Mouse (Mus musculus): Measurements from ENCODE around the gene Gm49711. TPM values are rescaled to one million over a fixed set of nuclear protein-coding genes. Genes with fewer than 3 reads are reported as not detected.

Gm49711 gene
- polyA plus RNA-seq, 1 experiment: 0.12 TPM

- no peak for DNase-seq (ENCODE audit: low read depth in 1 of 2, low spot score in 2 of 2)
- no peak overlapping the region for H3K4me3 ChIP-seq (ENCODE audit: extremely low read depth, insufficient read depth, insufficient read length)
- no peak overlapping the region for H3K27ac ChIP-seq (ENCODE audit: insufficient read depth, low read length)
- H3K4me1 ChIP-seq (ENCODE audit: control insufficient read depth, insufficient read depth, insufficient read length): no peaks in the 10 kb centered on the region
- TF ChIP-seq POLR2A (IDR thresholded peaks at IDR 0.05; ENCODE audit: low read depth, low read length) (no peak), CTCF (IDR thresholded peaks at IDR 0.05; ENCODE audit: extremely low read depth, insufficient read depth, insufficient read length, insufficient replicate concordance) (no peak)
- H3K36me3 ChIP-seq (ENCODE audit: control insufficient read depth, insufficient read depth, low read length): no peaks in the 10 kb centered on the region
- 90% methylated on average over 7 of the region's 7 CpGs for WGBS
- no peaks in the 10 kb centered on the region for H3K27me3 ChIP-seq (ENCODE audit: control insufficient read depth, insufficient read depth, low read length)
Observed at GRCm38 (mm10) chr16:92051777-92052310, 6.3 kb upstream of the Gm49711 start.

GRCm38 (mm10) chr16:92052569-92052968, 5.5 kb upstream of the Gm49711 start:
- no peaks in the 10 kb centered on the region for H3K4me1 ChIP-seq (ENCODE audit: control insufficient read depth, insufficient read depth, insufficient read length)
- TF ChIP-seq POLR2A (IDR thresholded peaks at IDR 0.05; ENCODE audit: low read depth, low read length) (no peak), CTCF (IDR thresholded peaks at IDR 0.05; ENCODE audit: extremely low read depth, insufficient read depth, insufficient read length, insufficient replicate concordance) (no peak)
- 90% methylated on average over 10 of the region's 10 CpGs for WGBS

GRCm38 (mm10) chr16:92056711-92057110, 1.4 kb upstream of the Gm49711 start:
- no peak overlapping the region for H3K4me3 ChIP-seq (ENCODE audit: extremely low read depth, insufficient read depth, insufficient read length)
- no peaks in the 10 kb centered on the region for H3K27me3 ChIP-seq (ENCODE audit: control insufficient read depth, insufficient read depth, low read length)
- no peak overlapping the region for H3K27ac ChIP-seq (ENCODE audit: insufficient read depth, low read length)
- WGBS: 77% methylated on average over 2 of the region's 2 CpGs
- no peak for DNase-seq (ENCODE audit: low read depth in 1 of 2, low spot score in 2 of 2)
- peaks cover 10% of the 10 kb centered on the region; the same call in 1 of the 2 replicates for H3K4me1 ChIP-seq (ENCODE audit: control insufficient read depth, insufficient read depth, insufficient read length)
- H3K36me3 ChIP-seq (ENCODE audit: control insufficient read depth, insufficient read depth, low read length): no peaks in the 10 kb centered on the region
- TF ChIP-seq CTCF (IDR thresholded peaks at IDR 0.05; ENCODE audit: extremely low read depth, insufficient read depth, insufficient read length, insufficient replicate concordance) (no peak), POLR2A (IDR thresholded peaks at IDR 0.05; ENCODE audit: low read depth, low read length) (no peak)

More at GRCm38 (mm10) chr16:92052569-92052968, 5.5 kb upstream of the Gm49711 start:
- Histone ChIP-seq H3K27ac (ENCODE audit: insufficient read depth, low read length) (no peak overlapping the region), H3K36me3 (ENCODE audit: control insufficient read depth, insufficient read depth, low read length) (no peaks in the 10 kb centered on the region), H3K4me3 (ENCODE audit: extremely low read depth, insufficient read depth, insufficient read length) (no peak overlapping the region), H3K27me3 (ENCODE audit: control insufficient read depth, insufficient read depth, low read length) (no peaks in the 10 kb centered on the region)
- DNase-seq (ENCODE audit: low read depth in 1 of 2, low spot score in 2 of 2): no peak

- H3K27ac ChIP-seq (ENCODE audit: insufficient read depth, low read length): peak overlapping the region; percentile 90; the same call in 1 of the 2 replicates
- DNase-seq (ENCODE audit: low read depth in 1 of 2, low spot score in 2 of 2): no peak
- TF ChIP-seq CTCF (IDR thresholded peaks at IDR 0.05; ENCODE audit: extremely low read depth, insufficient read depth, insufficient read length, insufficient replicate concordance): no peak
- no peak for TF ChIP-seq POLR2A (IDR thresholded peaks at IDR 0.05; ENCODE audit: low read depth, low read length)
- no peaks in the 10 kb centered on the region for H3K36me3 ChIP-seq (ENCODE audit: control insufficient read depth, insufficient read depth, low read length)
- H3K4me1 ChIP-seq (ENCODE audit: control insufficient read depth, insufficient read depth, insufficient read length): peaks cover 10% of the 10 kb centered on the region; the same call in 1 of the 2 replicates
- no peaks in the 10 kb centered on the region for H3K27me3 ChIP-seq (ENCODE audit: control insufficient read depth, insufficient read depth, low read length)
- H3K4me3 ChIP-seq (ENCODE audit: extremely low read depth, insufficient read depth, insufficient read length): peak overlapping the region; percentile 97
- 10% methylated on average over 11 of the region's 11 CpGs for WGBS
Observed at GRCm38 (mm10) chr16:92057456-92057851, 662 bp upstream of the Gm49711 start.

- Histone ChIP-seq H3K4me3 (ENCODE audit: extremely low read depth, insufficient read depth, insufficient read length) (peak overlapping the region; percentile 97), H3K4me1 (ENCODE audit: control insufficient read depth, insufficient read depth, insufficient read length) (peaks cover 10% of the 10 kb centered on the region; the same call in 1 of the 2 replicates), H3K27ac (ENCODE audit: insufficient read depth, low read length) (no peak overlapping the region), H3K36me3 (ENCODE audit: control insufficient read depth, insufficient read depth, low read length) (no peaks in the 10 kb centered on the region), H3K27me3 (ENCODE audit: control insufficient read depth, insufficient read depth, low read length) (no peaks in the 10 kb centered on the region)
- WGBS: 3% methylated on average over 63 of the region's 63 CpGs
- no peak for TF ChIP-seq CTCF (IDR thresholded peaks at IDR 0.05; ENCODE audit: extremely low read depth, insufficient read depth, insufficient read length, insufficient replicate concordance)
- TF ChIP-seq POLR2A (IDR thresholded peaks at IDR 0.05; ENCODE audit: low read depth, low read length): no peak
- DNase-seq (ENCODE audit: low read depth in 1 of 2, low spot score in 2 of 2): no peak
Observed at GRCm38 (mm10) chr16:92058644-92059620, 816 bp downstream of the Gm49711 start.

- H3K27ac ChIP-seq (ENCODE audit: insufficient read depth, low read length): no peak overlapping the region
- no peaks in the 10 kb centered on the region for H3K27me3 ChIP-seq (ENCODE audit: control insufficient read depth, insufficient read depth, low read length)
- no peaks in the 10 kb centered on the region for H3K36me3 ChIP-seq (ENCODE audit: control insufficient read depth, insufficient read depth, low read length)
- no peak for TF ChIP-seq CTCF (IDR thresholded peaks at IDR 0.05; ENCODE audit: extremely low read depth, insufficient read depth, insufficient read length, insufficient replicate concordance)
- no peak for TF ChIP-seq POLR2A (IDR thresholded peaks at IDR 0.05; ENCODE audit: low read depth, low read length)
- no peak overlapping the region for H3K4me3 ChIP-seq (ENCODE audit: extremely low read depth, insufficient read depth, insufficient read length)
- peaks cover 10% of the 10 kb centered on the region; the same call in 1 of the 2 replicates for H3K4me1 ChIP-seq (ENCODE audit: control insufficient read depth, insufficient read depth, insufficient read length)
- no peak for DNase-seq (ENCODE audit: low read depth in 1 of 2, low spot score in 2 of 2)
- 85% methylated on average over 3 of the region's 3 CpGs for WGBS
Observed at GRCm38 (mm10) chr16:92060213-92060612, 2.1 kb downstream of the Gm49711 start.

Data from spleen, adult 2 months (tissue).